Mouse (Mus musculus) forebrain, embryonic 13.5 days (tissue): ENCODE results near the gene Adgrg6. TPM values are rescaled to one million over a fixed set of nuclear protein-coding genes. Genes with fewer than 3 reads are reported as not detected.

Experiments used
- ATAC-seq: fragments of 200-750 bp; cut with Nextera tagmentation; 2 replicates; pipeline ENCODE4 v1.8.0; 2017
- H3K27ac ChIP-seq: fragments of 300-500 bp; sonication (generic); 2 replicates; pipeline ENCODE4 v1.5.1; 2015; ENCODE audit warnings: inconsistent platforms, mild to moderate bottlenecking, moderate library complexity
- H3K27me3 ChIP-seq: fragments of 300-500 bp; sonication (generic); 2 replicates; pipeline ENCODE4 v1.6.1; 2015; ENCODE audit warnings: mild to moderate bottlenecking, inconsistent platforms
- H3K36me3 ChIP-seq: fragments of 300-500 bp; sonication (generic); 2 replicates; pipeline ENCODE4 v1.6.1; 2015; ENCODE audit warnings: mild to moderate bottlenecking, inconsistent platforms; ENCODE audit not compliant: poor library complexity, severe bottlenecking
- H3K4me1 ChIP-seq: fragments of 300-500 bp; sonication (generic); 2 replicates; pipeline ENCODE4 v1.6.1; 2015; ENCODE audit warnings: inconsistent platforms
- H3K4me2 ChIP-seq: fragments of 300-500 bp; sonication (generic); 2 replicates; pipeline ENCODE4 v1.6.1; 2015; ENCODE audit warnings: inconsistent platforms, mild to moderate bottlenecking, moderate library complexity
- H3K4me3 ChIP-seq: fragments of 300-500 bp; sonication (generic); 2 replicates; pipeline ENCODE4 v1.5.1; 2015; ENCODE audit warnings: mild to moderate bottlenecking, inconsistent platforms
- H3K9ac ChIP-seq: fragments of 300-500 bp; sonication (generic); 2 replicates; pipeline ENCODE4 v1.6.1; 2015; ENCODE audit warnings: mild to moderate bottlenecking, inconsistent platforms
- H3K9me3 ChIP-seq: fragments of 300-500 bp; sonication (generic); replicated peaks from 2 replicates; pipeline ENCODE4 v1.6.1; 2016; ENCODE audit warnings: inconsistent platforms
- WGBS: fragments of 180-500 bp; shearing (Covaris S2); methylation state at CpG from one replicate; pipeline ENCODE4 v1.1.7; 2015; 5-methylcytosine and 5-hydroxymethylcytosine counted together
- polyA plus RNA-seq: library from polyadenylated mRNA; unstranded; fragments of >200 nt; fragmentation: Nextera tagmentation; extraction: Ambion mirVana; gene quantifications from 2 replicates; pipeline ENCODE4 v1.2.1, GENCODE M21; 2015

The Adgrg6 gene
- polyA plus RNA-seq, 1 experiment from 2014 or later = 0.31 TPM

DNA sequence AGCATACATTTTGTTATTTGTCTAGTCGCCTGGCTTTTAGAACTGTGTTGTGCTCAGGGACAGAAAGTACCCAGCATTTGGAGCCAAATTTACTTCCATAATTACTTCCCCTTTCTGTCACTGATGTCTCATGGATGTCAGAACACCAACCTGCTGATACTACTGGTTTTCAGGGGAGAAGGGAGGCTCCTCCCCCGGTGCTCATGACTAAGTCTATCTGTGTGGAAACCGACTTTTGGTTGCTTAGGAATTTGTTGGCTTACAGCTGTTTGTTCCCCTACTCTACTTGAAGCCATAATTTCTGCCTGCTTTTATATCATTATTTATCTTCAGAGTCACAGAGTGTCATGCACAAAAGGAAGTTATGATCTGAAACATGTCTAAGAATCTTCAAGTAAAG lies 14.4 kb downstream of the Adgrg6 start:
- 91% methylated on average over 3 of the region's 3 CpGs for WGBS

DNA sequence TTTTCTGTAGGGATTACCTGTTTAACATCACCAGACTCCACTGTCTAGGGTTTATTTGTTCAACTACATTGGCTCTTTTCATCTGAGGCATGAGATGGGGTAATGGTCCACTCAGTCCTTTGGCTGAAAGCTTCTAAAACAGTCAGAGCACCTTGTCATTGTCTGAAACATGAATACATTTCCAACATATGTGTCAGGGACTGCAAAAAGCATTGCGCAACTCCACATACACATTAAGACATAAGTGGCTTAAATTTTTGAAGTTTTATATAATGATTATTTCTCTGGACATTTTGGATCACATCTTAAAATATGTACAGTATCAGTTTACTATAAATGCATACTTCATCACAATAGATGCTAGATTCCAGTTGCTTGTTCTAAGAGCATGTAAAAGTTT lies 14.8 kb downstream of the Adgrg6 start:
- H3K9me3 ChIP-seq = no peaks in the 10 kb centered on the region
- no peaks in the 10 kb centered on the region for H3K27me3 ChIP-seq
- H3K4me3 ChIP-seq = no peak overlapping the region
- H3K27ac ChIP-seq = no peak overlapping the region
- 100% methylated on average over 1 of the region's 1 CpGs for WGBS
- no peak overlapping the region for H3K4me2 ChIP-seq
- no peaks in the 10 kb centered on the region for H3K4me1 ChIP-seq
- ATAC-seq = no peak
- H3K36me3 ChIP-seq = no peaks in the 10 kb centered on the region
- H3K9ac ChIP-seq = no peak overlapping the region

More for the DNA sequence above, 14.4 kb downstream of the Adgrg6 start:
- ATAC-seq = no peak
- H3K4me1 ChIP-seq = no peaks in the 10 kb centered on the region
- no peaks in the 10 kb centered on the region for H3K27me3 ChIP-seq
- no peaks in the 10 kb centered on the region for H3K36me3 ChIP-seq
- no peak overlapping the region for H3K27ac ChIP-seq
- no peak overlapping the region for H3K9ac ChIP-seq
- H3K9me3 ChIP-seq = no peaks in the 10 kb centered on the region
- H3K4me2 ChIP-seq = no peak overlapping the region
- H3K4me3 ChIP-seq = no peak overlapping the region

DNA sequence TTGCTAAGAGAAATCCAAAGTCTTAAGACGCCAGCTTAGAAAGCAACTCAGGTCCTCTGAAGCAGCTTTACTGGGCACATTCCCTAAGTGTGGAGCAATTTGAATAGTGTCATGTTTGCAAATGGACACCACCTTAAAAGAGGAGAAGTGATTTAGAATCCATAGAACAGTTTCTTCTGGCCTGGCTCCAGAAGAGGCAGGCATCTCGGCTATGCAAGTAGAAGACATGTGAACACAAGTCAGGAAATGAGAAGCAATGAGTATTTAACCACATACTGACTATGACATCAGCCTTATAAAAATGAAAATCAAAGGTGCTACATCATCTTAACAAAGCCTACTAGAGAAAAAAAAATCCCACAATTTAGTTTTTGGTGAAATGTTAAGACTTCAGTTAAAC lies 17.7 kb downstream of the Adgrg6 start:
- no peak overlapping the region for H3K9ac ChIP-seq
- no peaks in the 10 kb centered on the region for H3K27me3 ChIP-seq
- no peak overlapping the region for H3K4me3 ChIP-seq
- WGBS = 91% methylated on average over 2 of the region's 2 CpGs
- no peaks in the 10 kb centered on the region for H3K9me3 ChIP-seq
- H3K4me2 ChIP-seq = no peak overlapping the region
- ATAC-seq = no peak
- H3K4me1 ChIP-seq = no peaks in the 10 kb centered on the region
- H3K36me3 ChIP-seq = no peaks in the 10 kb centered on the region
- H3K27ac ChIP-seq = no peak overlapping the region

DNA sequence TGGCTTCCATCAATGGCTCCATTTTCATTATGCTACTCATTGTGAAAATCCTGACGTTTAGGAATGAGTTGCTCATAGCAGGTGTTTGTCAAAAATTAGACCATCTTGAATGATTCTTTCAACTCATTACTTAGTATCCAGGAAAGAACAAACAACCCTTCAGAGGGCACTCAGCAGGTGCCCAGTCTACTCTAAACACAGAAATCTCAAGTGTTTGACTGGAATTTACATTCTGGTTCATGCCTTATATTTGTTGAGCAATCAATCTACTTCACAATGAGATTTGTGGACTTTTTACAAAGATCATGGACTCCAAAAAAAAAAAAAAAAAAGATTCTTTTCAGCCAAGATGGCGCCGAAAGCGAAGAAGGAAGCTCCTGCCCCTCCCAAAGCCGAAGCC lies 22.7 kb downstream of the Adgrg6 start:
- no peak overlapping the region for H3K27ac ChIP-seq
- H3K27me3 ChIP-seq = no peaks in the 10 kb centered on the region
- no peak overlapping the region for H3K4me3 ChIP-seq
- H3K9ac ChIP-seq = no peak overlapping the region
- H3K4me2 ChIP-seq = no peak overlapping the region
- H3K36me3 ChIP-seq = no peaks in the 10 kb centered on the region
- 80% methylated on average over 5 of the region's 5 CpGs for WGBS
- no peaks in the 10 kb centered on the region for H3K4me1 ChIP-seq
- ATAC-seq = no peak
- no peaks in the 10 kb centered on the region for H3K9me3 ChIP-seq

DNA sequence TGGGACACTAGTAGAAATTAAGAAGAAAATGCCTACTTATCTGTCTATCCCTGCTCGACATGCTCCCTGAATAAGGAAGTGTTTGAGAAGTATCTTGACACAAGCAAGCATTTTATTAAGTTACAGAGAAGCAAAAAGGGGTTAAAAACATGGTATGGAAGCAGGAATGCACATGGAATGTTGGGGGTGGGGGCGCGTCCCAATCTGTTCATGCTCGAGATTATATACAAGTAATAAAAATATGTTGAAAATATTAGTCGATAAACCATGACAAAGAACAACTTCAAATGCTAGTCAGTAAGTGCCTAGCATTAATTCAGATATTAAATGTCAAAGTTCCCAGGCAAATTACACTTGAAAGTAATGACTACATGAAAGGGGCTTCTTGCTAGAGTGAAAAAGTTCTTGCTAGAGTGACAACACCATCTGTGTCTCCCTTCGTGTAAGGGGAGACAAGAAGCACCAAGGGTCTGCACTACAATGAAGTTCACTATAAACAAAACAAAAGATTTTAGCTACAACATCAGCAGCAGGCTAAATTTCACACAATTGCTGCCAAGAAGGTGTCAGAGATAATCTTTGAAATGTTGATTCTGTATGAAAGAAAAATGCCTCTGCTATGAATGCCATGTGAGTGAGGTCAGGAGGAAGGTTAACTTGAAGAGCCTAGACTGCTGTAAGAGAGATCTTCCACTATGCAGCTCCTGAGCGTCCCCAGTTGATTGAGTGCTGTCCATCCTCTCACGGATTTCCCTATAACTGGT lies 24.4 kb downstream of the Adgrg6 start:
- H3K27ac ChIP-seq = no peak overlapping the region
- H3K9ac ChIP-seq = no peak overlapping the region
- no peaks in the 10 kb centered on the region for H3K9me3 ChIP-seq
- no peaks in the 10 kb centered on the region for H3K27me3 ChIP-seq
- H3K36me3 ChIP-seq = no peaks in the 10 kb centered on the region
- H3K4me3 ChIP-seq = no peak overlapping the region
- no peak for ATAC-seq
- no peaks in the 10 kb centered on the region for H3K4me1 ChIP-seq
- 78% methylated on average over 8 of the region's 8 CpGs for WGBS
- H3K4me2 ChIP-seq = no peak overlapping the region

DNA sequence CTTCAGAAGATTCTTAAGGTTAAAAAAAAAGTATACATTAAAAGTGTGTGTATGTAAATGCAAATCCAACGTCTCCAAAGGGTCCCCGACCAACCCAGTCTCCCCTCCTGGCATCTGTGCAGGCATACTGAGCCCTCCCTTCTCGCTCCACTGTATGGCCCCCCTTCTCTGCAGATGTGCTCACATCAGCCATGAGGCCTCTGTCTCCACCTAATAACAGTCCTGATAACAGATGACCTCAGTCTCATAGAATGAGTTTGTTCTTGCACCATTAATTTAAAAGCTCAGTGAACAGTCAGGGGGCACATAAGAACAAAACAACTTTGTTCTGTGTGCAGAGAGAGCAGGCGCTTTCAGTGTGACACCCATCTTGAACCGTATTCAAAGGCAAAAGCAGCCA lies 27.6 kb downstream of the Adgrg6 start:
- 48% methylated on average over 5 of the region's 5 CpGs for WGBS
- Histone ChIP-seq H3K27me3 (no peaks in the 10 kb centered on the region), H3K27ac (no peak overlapping the region), H3K4me1 (no peaks in the 10 kb centered on the region), H3K9ac (no peak overlapping the region), H3K9me3 (no peaks in the 10 kb centered on the region), H3K4me2 (no peak overlapping the region), H3K36me3 (no peaks in the 10 kb centered on the region), H3K4me3 (no peak overlapping the region)
- no peak for ATAC-seq

DNA sequence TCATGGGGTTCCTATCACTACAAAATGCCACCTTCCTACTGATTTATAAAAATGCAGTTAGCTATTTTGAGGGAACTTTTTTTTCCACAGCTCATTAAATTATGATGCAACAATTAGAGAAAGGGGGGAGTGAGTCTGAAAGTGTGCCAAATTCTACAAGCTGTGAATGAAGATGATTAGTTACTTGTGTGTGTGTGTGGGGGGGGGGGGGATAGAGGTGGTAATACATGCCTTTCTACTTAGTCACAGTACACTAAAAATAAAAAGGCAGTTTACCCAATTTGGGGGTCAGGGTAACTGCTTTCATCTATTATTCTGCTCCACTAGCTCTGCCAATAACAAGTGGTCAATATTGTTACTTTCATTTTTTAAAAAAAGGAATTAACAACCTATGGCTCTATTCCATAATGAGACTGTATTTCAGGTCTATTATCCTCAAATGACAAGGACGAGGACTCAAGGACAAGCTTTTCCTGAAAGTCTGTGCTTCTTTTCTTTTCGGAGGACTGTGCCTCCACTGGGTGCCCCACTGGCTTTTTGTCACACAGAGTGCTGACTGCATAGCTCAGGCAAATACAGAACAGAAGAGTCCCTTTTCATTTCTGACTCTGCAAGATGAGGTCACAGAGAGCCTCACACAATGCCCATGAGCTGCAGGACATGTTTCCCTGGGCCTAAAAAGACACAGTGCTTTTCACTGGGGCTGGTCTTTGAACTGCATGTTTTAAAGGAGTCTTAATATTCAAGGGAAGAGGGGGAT lies 33.4 kb downstream of the Adgrg6 start:
- WGBS = 8% methylated on average over 2 of the region's 2 CpGs
- Histone ChIP-seq H3K27me3 (no peaks in the 10 kb centered on the region), H3K27ac (no peak overlapping the region), H3K9ac (no peak overlapping the region), H3K36me3 (no peaks in the 10 kb centered on the region), H3K4me2 (no peak overlapping the region), H3K4me1 (peaks cover 8% of the 10 kb centered on the region), H3K9me3 (no peaks in the 10 kb centered on the region), H3K4me3 (no peak overlapping the region)
- peak; percentile 90 for ATAC-seq

DNA sequence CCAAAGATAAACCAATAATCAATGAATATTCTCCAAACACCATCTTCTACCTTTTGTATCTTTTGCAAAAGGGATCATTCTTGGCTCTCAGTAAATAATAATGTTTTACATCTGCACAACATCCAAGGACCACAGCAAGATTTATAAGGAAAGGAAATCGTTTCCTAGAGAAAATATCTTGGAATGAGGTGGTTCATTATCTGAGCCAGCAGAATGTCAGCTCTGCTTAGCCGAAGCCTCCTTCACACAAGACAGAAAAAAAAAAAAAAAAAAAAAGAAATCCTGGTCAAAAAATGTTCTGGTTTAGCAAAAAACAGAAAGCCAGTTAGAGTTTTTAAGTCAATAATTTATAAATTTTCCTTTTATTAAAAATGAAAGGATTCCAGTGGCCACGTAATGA lies 34.3 kb downstream of the Adgrg6 start:
- Histone ChIP-seq H3K4me2 (no peak overlapping the region), H3K4me3 (no peak overlapping the region), H3K27me3 (no peaks in the 10 kb centered on the region), H3K4me1 (peaks cover 8% of the 10 kb centered on the region), H3K36me3 (no peaks in the 10 kb centered on the region), H3K9me3 (no peaks in the 10 kb centered on the region), H3K27ac (no peak overlapping the region), H3K9ac (no peak overlapping the region)
- no peak for ATAC-seq
- 65% methylated on average over 3 of the region's 3 CpGs for WGBS

DNA sequence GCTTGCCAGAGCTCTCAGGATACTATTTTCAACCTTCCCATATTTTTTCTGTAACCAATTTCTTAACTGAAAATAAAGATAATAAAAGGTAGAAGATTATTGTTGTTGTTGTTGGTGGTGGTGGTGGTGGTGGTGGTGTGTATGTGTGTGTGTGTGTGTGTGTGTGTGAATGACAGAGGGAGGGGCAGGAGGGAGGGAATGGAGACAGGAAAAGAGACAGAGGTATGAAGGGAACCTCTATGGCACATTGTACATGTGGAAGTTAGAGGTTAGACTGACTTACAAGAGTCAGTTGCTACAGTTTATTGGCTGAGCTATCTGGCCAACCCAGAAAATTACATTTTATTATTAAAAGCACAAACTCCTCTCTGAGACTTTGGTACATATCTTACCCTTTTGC lies 49.8 kb downstream of the Adgrg6 start:
- H3K27me3 ChIP-seq = no peaks in the 10 kb centered on the region
- no peak overlapping the region for H3K4me3 ChIP-seq
- H3K4me2 ChIP-seq = no peak overlapping the region
- H3K4me1 ChIP-seq = no peaks in the 10 kb centered on the region
- H3K27ac ChIP-seq = no peak overlapping the region
- no peak for ATAC-seq
- H3K36me3 ChIP-seq = no peaks in the 10 kb centered on the region
- no peaks in the 10 kb centered on the region for H3K9me3 ChIP-seq
- H3K9ac ChIP-seq = no peak overlapping the region

DNA sequence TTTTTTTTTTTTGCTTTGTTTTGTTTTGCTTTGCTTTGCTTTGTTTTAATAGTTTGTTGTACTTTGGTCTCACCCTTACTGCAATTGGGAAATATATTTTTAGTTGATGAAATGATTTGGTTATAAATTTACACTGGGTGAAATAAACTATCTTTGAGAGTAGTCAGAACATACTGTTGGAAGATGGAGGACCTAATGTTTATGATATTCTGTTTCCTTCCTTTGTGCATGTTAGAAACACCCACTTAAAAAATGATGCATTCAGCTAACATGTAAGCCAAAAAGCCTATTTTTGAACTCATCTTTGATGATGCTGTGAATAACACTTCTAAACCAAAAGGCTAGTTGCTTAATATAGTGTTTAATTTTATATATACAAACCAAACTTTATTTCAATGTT lies 50.3 kb downstream of the Adgrg6 start:
- Histone ChIP-seq H3K4me1 (no peaks in the 10 kb centered on the region), H3K36me3 (no peaks in the 10 kb centered on the region), H3K4me2 (no peak overlapping the region), H3K27ac (no peak overlapping the region), H3K4me3 (no peak overlapping the region), H3K27me3 (no peaks in the 10 kb centered on the region), H3K9me3 (no peaks in the 10 kb centered on the region), H3K9ac (no peak overlapping the region)
- no peak for ATAC-seq

DNA sequence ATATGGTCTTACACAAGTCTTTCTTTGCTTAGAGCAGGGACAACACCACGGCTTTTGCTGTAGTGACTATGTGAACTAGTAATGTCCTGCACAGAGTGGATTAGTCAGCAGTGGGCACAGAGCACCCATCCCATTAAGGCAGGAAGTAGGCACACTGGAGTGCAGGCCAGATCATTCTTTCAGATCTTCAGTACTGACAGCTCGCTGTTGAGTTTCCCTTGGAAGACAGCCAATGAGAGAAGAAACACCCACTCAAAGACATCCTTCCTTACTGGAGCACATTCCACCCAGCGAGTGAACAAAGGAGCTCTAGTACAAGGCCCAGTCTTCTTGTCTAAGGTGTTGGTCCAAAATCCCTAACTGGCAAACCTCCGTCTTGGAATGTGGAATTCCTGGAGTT lies 53.6 kb downstream of the Adgrg6 start:
- Histone ChIP-seq H3K9me3 (no peaks in the 10 kb centered on the region), H3K27ac (no peak overlapping the region), H3K4me2 (no peak overlapping the region), H3K36me3 (no peaks in the 10 kb centered on the region), H3K4me1 (no peaks in the 10 kb centered on the region), H3K27me3 (no peaks in the 10 kb centered on the region), H3K9ac (no peak overlapping the region), H3K4me3 (no peak overlapping the region)
- no peak for ATAC-seq
- WGBS = 84% methylated on average over 4 of the region's 4 CpGs

DNA sequence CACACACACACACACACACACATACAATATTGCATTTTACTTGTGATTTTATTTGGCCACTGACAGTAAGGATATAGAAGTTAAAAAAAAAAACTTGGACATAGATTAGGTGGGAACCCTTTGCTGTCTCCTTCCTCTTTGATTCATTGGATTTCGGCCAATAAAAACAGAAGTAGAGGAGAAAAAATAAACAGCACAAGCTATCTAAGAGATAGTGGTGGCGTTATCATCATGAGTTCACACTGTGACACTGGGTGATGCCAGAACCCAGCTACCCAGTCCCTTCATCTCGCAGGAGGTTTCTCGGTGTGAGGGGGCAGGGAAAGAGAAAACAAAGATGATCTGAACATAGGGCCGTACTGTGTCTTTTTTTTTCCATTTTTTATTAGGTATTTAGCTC lies 62.2 kb downstream of the Adgrg6 start:
- WGBS = 83% methylated on average over 5 of the region's 5 CpGs
- no peak overlapping the region for H3K4me3 ChIP-seq

DNA sequence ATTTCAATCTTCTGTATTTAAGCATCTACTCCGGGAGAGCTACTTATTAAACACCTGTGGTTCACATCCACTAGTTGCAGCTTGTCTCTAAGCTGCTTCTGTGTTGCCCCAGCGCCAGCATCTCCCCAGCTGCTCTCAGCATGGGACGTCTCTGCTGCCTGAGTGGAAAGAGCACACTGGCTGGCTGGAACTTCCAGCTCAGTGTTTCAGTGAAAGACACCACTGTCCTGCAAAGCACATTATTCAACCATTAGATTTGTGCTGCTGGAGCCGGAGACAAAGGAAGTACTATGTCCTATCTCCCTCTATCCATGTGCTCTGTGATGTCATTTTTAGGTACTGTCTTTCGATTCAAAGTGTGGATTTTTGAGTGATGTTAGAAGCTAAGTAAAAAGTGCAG lies 63.0 kb downstream of the Adgrg6 start:
- Histone ChIP-seq H3K4me2 (no peak overlapping the region), H3K27ac (no peak overlapping the region), H3K36me3 (no peaks in the 10 kb centered on the region), H3K27me3 (no peaks in the 10 kb centered on the region), H3K4me3 (no peak overlapping the region), H3K9ac (no peak overlapping the region), H3K4me1 (no peaks in the 10 kb centered on the region), H3K9me3 (no peaks in the 10 kb centered on the region)
- 46% methylated on average over 5 of the region's 5 CpGs for WGBS
- ATAC-seq = peak; percentile 67

More for the DNA sequence above, 62.2 kb downstream of the Adgrg6 start:
- H3K27me3 ChIP-seq = no peaks in the 10 kb centered on the region
- no peak overlapping the region for H3K4me2 ChIP-seq
- no peak overlapping the region for H3K27ac ChIP-seq
- no peak overlapping the region for H3K9ac ChIP-seq
- no peaks in the 10 kb centered on the region for H3K9me3 ChIP-seq
- no peak for ATAC-seq
- no peaks in the 10 kb centered on the region for H3K4me1 ChIP-seq
- H3K36me3 ChIP-seq = no peaks in the 10 kb centered on the region
